Mouse (Mus musculus): ENCODE data around the gene Btaf1.

DNA sequence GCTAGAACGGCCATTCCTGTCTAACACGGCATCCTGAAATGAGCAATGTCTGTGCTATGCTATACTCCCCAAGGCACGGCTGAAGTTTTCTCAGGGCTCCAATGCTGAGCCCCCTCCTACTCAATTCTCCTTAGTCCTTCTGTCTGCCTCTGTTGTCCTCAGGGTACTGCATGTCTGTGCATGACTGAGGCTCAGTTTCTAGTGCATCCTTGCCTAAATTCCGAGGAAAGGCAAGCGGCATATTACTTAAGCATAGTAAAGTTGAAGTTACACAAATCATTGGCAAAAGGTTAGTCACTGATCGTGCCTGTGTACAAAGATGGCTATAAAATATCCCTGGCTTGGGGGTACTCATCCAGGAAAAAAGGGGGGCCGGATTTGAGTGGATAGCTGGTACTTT is 12.8 kb upstream of the Btaf1 start:
- no peak for TF ChIP-seq CTCF (IDR thresholded peaks at IDR 0.05; ENCODE audit: control insufficient read depth, insufficient read depth, low read length)
- no peak for TF ChIP-seq POLR2A (IDR thresholded peaks at IDR 0.05; ENCODE audit: borderline replicate concordance, control insufficient read depth, low read depth, low read length)
